ENCODE assay signal across 26 mouse cellular contexts in genomic region chr19:33114631-33115295, GRCm38 (mm10).
A peak's percentile ranks its signal among the peaks of the same experiment; 100 is the strongest.
DNase-seq lines count a peak whose midpoint lies in the region; TF ChIP-seq lines count a peak whose summit lies in the region.
"Had no signal": no experiment of that assay in that cellular context is flagged by ENCODE, and none has a peak within 500 bp of the region (broad histone marks: within the 10 kb centered on the region; RNA-seq: fewer than 3 reads in every experiment).

No protein-coding gene starts in this region.

- no peak for TF ChIP-seq CTCF in gastrocnemius, adult 2 months (IDR thresholded peaks at IDR 0.05)
- TF ChIP-seq CTCF in lung, adult 2 months (IDR thresholded peaks at IDR 0.05; ENCODE audit: insufficient read depth, low read length): no peak

- DNase-seq in gastrocnemius, adult 2 months: no peak
- DNase-seq in gastrocnemius, postnatal 4 days (ENCODE audit: low spot score in 2 of 2): no peak
- peak; percentile 33 to 39 for DNase-seq in heart, adult 9 months (ENCODE audit: low spot score in 2 of 2)
- no peak for DNase-seq in heart, postnatal 10 days
- DNase-seq in lung, postnatal 10 days: peak; percentile 36
- DNase-seq in lung, adult 2 months: no peak
- peak; percentile 18 for DNase-seq in skeletal muscle tissue, adult 2 months (ENCODE audit: low read depth, low spot score)
- DNase-seq in right cerebral cortex, postnatal 14 days: no peak
- DNase-seq: cerebellum, adult 9-10 months; gastrocnemius, postnatal 10 days; kidney, postnatal 4 days; left cerebral cortex, postnatal 4 days; lung, postnatal 14 days; retina, postnatal 1 day; thymus, adult 2 months; thymus, postnatal 4 days had no signal

- WGBS in lung, adult 2 months: 74% methylated on average over 8 of the region's 8 CpGs

- H3K4me3 ChIP-seq in gastrocnemius, adult 2 months: no peak overlapping the region
- H3K4me3 ChIP-seq in lung, adult 2 months (replicated peaks; ENCODE audit: extremely low read depth, low read depth, low read length): no peak overlapping the region
- H3K4me3 ChIP-seq: forebrain, embryonic 13.5 days; heart, embryonic 13.5 days; hindbrain, embryonic 15.5 days; kidney, embryonic 15.5 days; left cerebral cortex, adult 2 months; limb, embryonic 15.5 days; midbrain, embryonic 13.5 days; neural tube, embryonic 12.5 days; stomach, embryonic 15.5 days had no signal

- peak overlapping the region; percentile 62 for H3K27ac ChIP-seq in gastrocnemius, adult 2 months
- H3K27ac ChIP-seq: forebrain, embryonic 13.5 days; heart, embryonic 13.5 days; hindbrain, embryonic 15.5 days; limb, embryonic 15.5 days; liver, embryonic 14.5 days; midbrain, embryonic 13.5 days; neural tube, embryonic 12.5 days had no signal

- no peak for TF ChIP-seq POLR2A in lung, adult 2 months (IDR thresholded peaks at IDR 0.05; ENCODE audit: borderline replicate concordance, extremely low read depth, low read depth, low read length)

- no peaks in the 10 kb centered on the region; the same call in 1 of the 2 replicates for H3K4me1 ChIP-seq in lung, adult 2 months (ENCODE audit: control insufficient read depth, insufficient read depth, low read length)
- H3K4me1 ChIP-seq: heart, embryonic 13.5 days; hindbrain, embryonic 15.5 days; neural tube, embryonic 12.5 days had no signal

- intact Hi-C loops in gastrocnemius, adult 2 months (cut with DNase I): no loop called here
- intact Hi-C loops in heart, postnatal 10 days (cut with DNase I): loop anchor here (5.0 kb wide), 4 partner anchors 108 to 357 kb away; partner anchors contain the start of gene Pten

Comparison
In these comparisons a context has a peak if more than half of its experiments do, and no peak if none do; other contexts are left out.
1. DNase-seq: peak in heart, adult 9 months (2 of 2), lung, postnatal 10 days (single experiment) and skeletal muscle tissue, adult 2 months (single experiment); none in gastrocnemius, adult 2 months (single experiment), gastrocnemius, postnatal 4 days (0 of 2), heart, postnatal 10 days (0 of 2), lung, adult 2 months (single experiment) and right cerebral cortex, postnatal 14 days (single experiment).